Mouse (Mus musculus): ENCODE data around the gene Sigmar1. TPM values are rescaled to one million over a fixed set of nuclear protein-coding genes. Genes with fewer than 3 reads are reported as not detected.

Gene Sigmar1
- polyA plus RNA-seq, 1 experiment from 2014 or later, result 73.2 TPM

DNA sequence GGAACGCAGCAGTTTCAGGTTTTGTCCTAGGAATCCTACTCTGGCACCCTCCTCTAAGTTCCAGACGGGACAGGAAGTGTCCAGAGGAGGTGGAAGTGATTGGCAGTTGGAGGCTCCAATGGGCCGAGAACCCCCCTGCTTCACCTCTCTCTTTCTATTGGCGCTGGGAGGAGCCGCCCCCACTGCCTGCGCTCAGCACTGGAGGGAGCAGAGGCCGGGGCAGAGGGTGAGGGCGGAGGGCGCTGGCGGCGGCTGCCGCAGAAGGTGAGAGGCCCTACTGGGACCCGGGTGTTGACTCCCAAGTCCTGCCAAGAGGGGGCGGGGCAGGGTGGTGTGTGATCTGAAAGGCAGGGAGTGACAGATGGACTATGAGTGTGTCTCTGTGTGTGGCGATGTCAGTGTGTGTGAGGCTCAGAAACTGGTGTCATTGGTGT is 4.3 kb upstream of the Sigmar1 start:
- H3K4me3 ChIP-seq (ENCODE audit: low read depth, low read length), result peak overlapping the region; percentile 36
- no peaks in the 10 kb centered on the region for H3K27me3 ChIP-seq (ENCODE audit: insufficient read depth, low read length)
- H3K27ac ChIP-seq (ENCODE audit: low read depth), result peak overlapping the region; percentile 98
- WGBS (ENCODE audit: insufficient replicate concordance), result under 1% methylated on average over 15 of the region's 15 CpGs
- no peaks in the 10 kb centered on the region for H3K9me3 ChIP-seq (ENCODE audit: low read length)
- peak; percentile 51 for TF ChIP-seq CTCF (IDR thresholded peaks at IDR 0.05; ENCODE audit: low read depth)
- TF ChIP-seq EP300 (IDR thresholded peaks at IDR 0.05; ENCODE audit: low read depth), result peak; percentile 83; the same call in 1 of the 2 replicates
- ATAC-seq, result peak; percentile 91
- H3K4me2 ChIP-seq (ENCODE audit: low read depth, low read length), result peak overlapping the region; percentile 70
- H3K36me3 ChIP-seq (replicated peaks; ENCODE audit: insufficient read depth, low read length), result peaks cover 12% of the 10 kb centered on the region
- H3K4me1 ChIP-seq (ENCODE audit: insufficient read depth), result peaks cover 35% of the 10 kb centered on the region
- H3K9ac ChIP-seq (replicated peaks), result peak overlapping the region; percentile 39
- peak; percentile 92 for DNase-seq

DNA sequence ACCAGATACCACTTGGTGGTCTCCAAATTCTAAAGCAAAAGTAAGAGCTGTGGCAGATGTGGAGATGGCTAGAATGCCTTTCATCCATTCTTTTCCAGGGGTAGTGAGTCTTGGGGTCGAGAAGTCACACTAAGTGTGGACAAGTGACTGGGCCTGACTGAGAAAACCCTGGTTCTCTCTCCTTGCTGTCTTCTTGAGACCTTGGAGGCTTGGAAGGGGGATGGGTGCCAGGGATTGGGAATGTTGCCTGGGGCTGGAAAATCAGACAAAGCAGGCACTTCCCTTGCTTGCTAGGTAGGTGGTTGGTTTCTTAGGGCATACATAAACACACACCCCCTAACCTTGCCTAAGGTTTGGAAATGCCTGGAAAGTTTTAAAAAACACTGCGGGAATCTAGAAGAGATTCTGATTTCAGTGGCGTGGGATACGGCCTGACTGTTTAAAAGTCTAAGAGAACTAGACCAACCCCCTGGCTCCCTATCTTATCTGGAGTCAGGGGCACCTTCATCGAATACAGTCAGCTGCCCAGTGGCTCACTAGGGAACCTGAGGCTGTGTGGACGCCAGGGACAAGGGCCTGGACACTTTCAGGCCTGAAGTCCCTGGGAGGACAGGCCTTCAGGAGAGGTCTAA is 3.8 kb upstream of the Sigmar1 start:
- DNase-seq (no peak), ATAC-seq (no peak)
- Histone ChIP-seq H3K36me3 (replicated peaks; ENCODE audit: insufficient read depth, low read length) (peaks cover 12% of the 10 kb centered on the region), H3K27ac (ENCODE audit: low read depth) (peak overlapping the region; percentile 98), H3K4me1 (ENCODE audit: insufficient read depth) (peaks cover 39% of the 10 kb centered on the region), H3K4me2 (ENCODE audit: low read depth, low read length) (peak overlapping the region; percentile 70), H3K27me3 (ENCODE audit: insufficient read depth, low read length) (no peaks in the 10 kb centered on the region), H3K9me3 (ENCODE audit: low read length) (no peaks in the 10 kb centered on the region), H3K9ac (replicated peaks) (peak overlapping the region; percentile 39; the same call in 1 of the 2 replicates), H3K4me3 (ENCODE audit: low read depth, low read length) (no peak overlapping the region)
- no peak for TF ChIP-seq CTCF (IDR thresholded peaks at IDR 0.05; ENCODE audit: low read depth)
- no peak for TF ChIP-seq EP300 (IDR thresholded peaks at IDR 0.05; ENCODE audit: low read depth)
- 38% methylated on average over 6 of the region's 6 CpGs for WGBS (ENCODE audit: insufficient replicate concordance)

DNA sequence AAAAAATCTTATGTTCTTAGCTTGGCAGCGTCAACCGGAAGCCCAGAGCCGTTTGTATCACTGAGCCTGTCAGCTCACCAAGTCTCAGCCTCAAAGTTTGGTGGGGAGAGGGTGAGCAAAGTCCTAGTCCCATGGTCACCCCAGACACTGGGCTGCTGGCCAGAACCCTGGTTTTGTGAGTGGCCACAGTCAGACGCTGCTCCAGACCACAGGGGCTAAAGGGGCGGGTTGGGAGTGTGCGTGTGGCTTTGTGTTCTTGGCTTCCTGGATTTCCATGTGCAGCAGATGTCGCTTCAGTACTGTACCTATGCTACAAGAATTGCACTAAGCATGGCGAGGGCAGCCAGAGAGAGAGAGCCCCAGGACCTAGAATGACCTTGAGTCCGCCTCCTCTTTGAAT is 3.2 kb upstream of the Sigmar1 start:
- Histone ChIP-seq H3K4me1 (ENCODE audit: insufficient read depth) (peaks cover 41% of the 10 kb centered on the region), H3K4me2 (ENCODE audit: low read depth, low read length) (peak overlapping the region; percentile 70), H3K27ac (ENCODE audit: low read depth) (peak overlapping the region; percentile 98), H3K9ac (replicated peaks) (no peak overlapping the region), H3K27me3 (ENCODE audit: insufficient read depth, low read length) (no peaks in the 10 kb centered on the region), H3K36me3 (replicated peaks; ENCODE audit: insufficient read depth, low read length) (peaks cover 12% of the 10 kb centered on the region), H3K9me3 (ENCODE audit: low read length) (no peaks in the 10 kb centered on the region), H3K4me3 (ENCODE audit: low read depth, low read length) (no peak overlapping the region)
- peak; percentile 72 for DNase-seq
- WGBS (ENCODE audit: insufficient replicate concordance), result 61% methylated on average over 9 of the region's 9 CpGs
- peak; percentile 18 for ATAC-seq
- TF ChIP-seq EP300 (IDR thresholded peaks at IDR 0.05; ENCODE audit: low read depth) (0 out of 2 replicates have a peak, but pooled peaks have one; percentile 8), CTCF (IDR thresholded peaks at IDR 0.05; ENCODE audit: low read depth) (no peak)

DNA sequence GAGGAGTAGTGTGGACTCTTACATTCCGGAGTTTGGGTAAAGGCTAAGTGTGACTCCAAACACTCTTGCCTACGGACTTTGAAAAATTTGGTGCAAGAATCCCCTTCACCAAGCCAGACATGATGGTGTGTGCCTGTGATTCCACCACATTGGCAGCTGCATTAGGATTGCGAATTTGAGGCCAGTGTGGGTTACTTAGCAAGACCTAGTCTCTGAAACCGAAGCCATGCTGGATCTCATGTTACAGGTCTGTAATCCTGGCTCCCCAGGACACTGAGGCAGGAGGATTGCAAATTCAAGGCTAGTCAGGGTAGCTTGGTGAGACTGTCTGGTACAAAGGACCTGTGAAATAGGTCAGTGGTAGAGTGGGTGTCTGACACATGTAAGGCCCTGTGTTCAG is 2.7 kb upstream of the Sigmar1 start:
- Histone ChIP-seq H3K9ac (replicated peaks) (peak overlapping the region; percentile 31; the same call in 1 of the 2 replicates), H3K4me1 (ENCODE audit: insufficient read depth) (peaks cover 41% of the 10 kb centered on the region), H3K27ac (ENCODE audit: low read depth) (peak overlapping the region; percentile 98), H3K4me3 (ENCODE audit: low read depth, low read length) (no peak overlapping the region), H3K36me3 (replicated peaks; ENCODE audit: insufficient read depth, low read length) (peaks cover 12% of the 10 kb centered on the region), H3K9me3 (ENCODE audit: low read length) (no peaks in the 10 kb centered on the region), H3K27me3 (ENCODE audit: insufficient read depth, low read length) (no peaks in the 10 kb centered on the region), H3K4me2 (ENCODE audit: low read depth, low read length) (no peak overlapping the region)
- WGBS (ENCODE audit: insufficient replicate concordance), result 86% methylated on average over 4 of the region's 4 CpGs
- TF ChIP-seq EP300 (IDR thresholded peaks at IDR 0.05; ENCODE audit: low read depth) (no peak), CTCF (IDR thresholded peaks at IDR 0.05; ENCODE audit: low read depth) (no peak)
- DNase-seq, result no peak
- no peak for ATAC-seq

DNA sequence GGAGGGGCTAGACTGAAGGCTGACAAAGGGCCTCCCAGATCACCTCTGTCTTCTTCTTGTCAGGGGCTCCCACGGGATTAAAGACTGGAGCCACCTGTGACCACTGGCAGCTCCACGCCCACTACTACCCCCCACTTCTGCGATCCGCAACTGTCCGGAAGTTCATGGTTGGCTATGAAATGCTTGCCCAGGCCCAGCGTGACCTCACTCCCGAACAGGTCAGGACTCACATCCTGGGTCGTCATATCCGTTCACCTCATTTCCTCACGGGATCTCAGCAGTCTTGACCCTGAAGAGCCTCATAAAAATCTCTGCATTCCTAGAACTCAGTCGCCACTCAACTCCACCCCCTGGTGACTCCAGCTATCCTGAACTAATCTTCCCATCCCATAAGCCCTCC is 2.1 kb upstream of the Sigmar1 start:
- peaks cover 12% of the 10 kb centered on the region for H3K36me3 ChIP-seq (replicated peaks; ENCODE audit: insufficient read depth, low read length)
- ATAC-seq (no peak), DNase-seq (no peak)
- H3K27me3 ChIP-seq (ENCODE audit: insufficient read depth, low read length), result no peaks in the 10 kb centered on the region
- peaks cover 41% of the 10 kb centered on the region for H3K4me1 ChIP-seq (ENCODE audit: insufficient read depth)
- H3K9ac ChIP-seq (replicated peaks), result no peak overlapping the region
- no peak overlapping the region for H3K4me3 ChIP-seq (ENCODE audit: low read depth, low read length)
- H3K27ac ChIP-seq (ENCODE audit: low read depth), result peak overlapping the region; percentile 98; the same call in 1 of the 2 replicates
- 73% methylated on average over 11 of the region's 11 CpGs for WGBS (ENCODE audit: insufficient replicate concordance)
- H3K9me3 ChIP-seq (ENCODE audit: low read length), result no peaks in the 10 kb centered on the region
- H3K4me2 ChIP-seq (ENCODE audit: low read depth, low read length), result no peak overlapping the region
- no peak for TF ChIP-seq EP300 (IDR thresholded peaks at IDR 0.05; ENCODE audit: low read depth)

DNA sequence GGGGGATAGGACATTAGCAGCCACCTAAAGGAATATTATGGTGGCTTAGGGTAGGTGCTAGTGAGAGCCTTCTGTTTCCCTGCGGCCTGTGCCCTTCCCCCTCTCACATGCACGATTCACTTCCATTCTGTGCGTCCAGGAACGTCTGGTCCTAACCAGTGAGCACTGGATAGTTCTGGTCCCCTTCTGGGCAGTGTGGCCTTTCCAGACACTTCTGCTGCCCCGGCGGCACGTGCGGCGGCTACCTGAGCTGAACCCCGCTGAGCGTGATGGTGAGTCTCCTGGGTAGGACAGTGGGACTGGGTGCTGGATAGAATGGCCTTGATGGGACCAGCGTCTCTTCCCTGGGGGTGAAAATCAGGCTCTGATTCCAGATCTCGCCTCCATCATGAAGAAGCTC is 1.4 kb upstream of the Sigmar1 start:
- Histone ChIP-seq H3K9ac (replicated peaks) (no peak overlapping the region), H3K36me3 (replicated peaks; ENCODE audit: insufficient read depth, low read length) (peaks cover 12% of the 10 kb centered on the region), H3K9me3 (ENCODE audit: low read length) (no peaks in the 10 kb centered on the region), H3K4me2 (ENCODE audit: low read depth, low read length) (no peak overlapping the region), H3K27me3 (ENCODE audit: insufficient read depth, low read length) (no peaks in the 10 kb centered on the region), H3K4me3 (ENCODE audit: low read depth, low read length) (no peak overlapping the region), H3K4me1 (ENCODE audit: insufficient read depth) (peaks cover 37% of the 10 kb centered on the region), H3K27ac (ENCODE audit: low read depth) (no peak overlapping the region)
- DNase-seq (no peak), ATAC-seq (no peak)
- TF ChIP-seq CTCF (IDR thresholded peaks at IDR 0.05; ENCODE audit: low read depth), result no peak
- no peak for TF ChIP-seq EP300 (IDR thresholded peaks at IDR 0.05; ENCODE audit: low read depth)
- 85% methylated on average over 13 of the region's 13 CpGs for WGBS (ENCODE audit: insufficient replicate concordance)
